Mouse (Mus musculus) liver, embryonic 14 days (tissue): ENCODE measurements around the gene Olfr1309. TPM values are rescaled to one million over a fixed set of nuclear protein-coding genes. Genes with fewer than 3 reads are reported as not detected.

Experiments
- polyA plus RNA-seq: library from polyadenylated mRNA; depleted of rRNA; stranded (reverse); fragments of >200 nt; gene quantifications from 2 replicates; pipeline ENCODE4 v1.2.3, GENCODE M21; 2012; rRNA removed

Olfr1309 gene
- not detected in 2 replicates for polyA plus RNA-seq

GRCm38 (mm10) chr2:111990181-111990580 lies at the start of gene Olfr1309:
Gene Olfr1309, minus strand, starts transcription at chr2:111990281.

GRCm38 (mm10) chr2:112024312-112024711 lies 34.2 kb upstream of the Olfr1309 start, which contains the start of gene Olfr1311:
Gene Olfr1311, minus strand, starts transcription at chr2:112024412.

GRCm38 (mm10) chr2:112012608-112013007 lies 22.5 kb upstream of the Olfr1309 start, which contains the start of gene Olfr1310:
Gene Olfr1310, minus strand, starts transcription at chr2:112012708.

GRCm38 (mm10) chr2:111964844-111965243 lies 25.2 kb downstream of the Olfr1309 start, which contains the start of gene Olfr1308:
Gene Olfr1308, minus strand, starts transcription at chr2:111964944.

GRCm38 (mm10) chr2:111949340-111949739 lies 40.7 kb downstream of the Olfr1309 start, which contains the start of gene Olfr1307:
Gene Olfr1307, minus strand, starts transcription at chr2:111949440.

Other genes with a start within 250 kb of the Olfr1309 start
- not detected in 2 replicates for gene Olfr1301, start 239.3 kb downstream of the Olfr1309 start, polyA plus RNA-seq
- not detected in 2 replicates for gene Olfr1302, start 212.9 kb downstream of the Olfr1309 start, polyA plus RNA-seq
- gene Olfr1303, start 169.9 kb downstream of the Olfr1309 start, polyA plus RNA-seq: not detected in 2 replicates
- not detected in 2 replicates for gene Olfr1305, start 113.1 kb downstream of the Olfr1309 start, polyA plus RNA-seq
- gene Olfr1306, start 74.0 kb downstream of the Olfr1309 start, polyA plus RNA-seq: not detected in 2 replicates
- not detected in 2 replicates for gene Olfr1307, start 40.8 kb downstream of the Olfr1309 start, polyA plus RNA-seq
- gene Olfr1308, start 25.3 kb downstream of the Olfr1309 start, polyA plus RNA-seq: not detected in 2 replicates
- gene Olfr1310, start 22.4 kb upstream of the Olfr1309 start, polyA plus RNA-seq: not detected in 2 replicates
- not detected in 2 replicates for gene Olfr1311, start 34.1 kb upstream of the Olfr1309 start, polyA plus RNA-seq
- gene Olfr1312, start 60.0 kb upstream of the Olfr1309 start, polyA plus RNA-seq: not detected in 2 replicates
- not detected in 2 replicates for gene Olfr1313, start 87.6 kb upstream of the Olfr1309 start, polyA plus RNA-seq
- gene Olfr1314, start 106.5 kb upstream of the Olfr1309 start, polyA plus RNA-seq: not detected in 2 replicates
- not detected in 2 replicates for gene Olfr1315-ps1, start 125.2 kb upstream of the Olfr1309 start, polyA plus RNA-seq
- gene Olfr1316, start 144.7 kb upstream of the Olfr1309 start, polyA plus RNA-seq: not detected in 2 replicates
- not detected in 2 replicates for gene Olfr1317, start 150.0 kb upstream of the Olfr1309 start, polyA plus RNA-seq
- gene Olfr1318, start 163.9 kb upstream of the Olfr1309 start, polyA plus RNA-seq: not detected in 2 replicates
- gene Lpcat4, start 249.2 kb upstream of the Olfr1309 start, polyA plus RNA-seq: 2.4 and 3.2 TPM in 2 replicates